Mouse (Mus musculus): Measurements from ENCODE around the gene Olfr1364. TPM values are rescaled to one million over a fixed set of nuclear protein-coding genes. Genes with fewer than 3 reads are reported as not detected.
A peak's percentile ranks its signal among the peaks of the same experiment; 100 is the strongest.

Gene Olfr1364
- not detected for total RNA-seq (2021)
- long read RNA-seq, experiment 1 = 0 reads
- long read RNA-seq, experiment 2 = 0 reads

- no peak for DNase-seq
Measured at GRCm38 (mm10) chr13:21581659-21582058, at the start of gene Olfr1364. Gene Olfr1364, minus strand, starts transcription at chr13:21581759.

GRCm38 (mm10) chr13:21613922-21614321 is 32.4 kb upstream of the Olfr1364 start, which contains the start of gene Olfr1362:
Gene Olfr1362, minus strand, starts transcription at chr13:21614022.
- DNase-seq = no peak

DNA sequence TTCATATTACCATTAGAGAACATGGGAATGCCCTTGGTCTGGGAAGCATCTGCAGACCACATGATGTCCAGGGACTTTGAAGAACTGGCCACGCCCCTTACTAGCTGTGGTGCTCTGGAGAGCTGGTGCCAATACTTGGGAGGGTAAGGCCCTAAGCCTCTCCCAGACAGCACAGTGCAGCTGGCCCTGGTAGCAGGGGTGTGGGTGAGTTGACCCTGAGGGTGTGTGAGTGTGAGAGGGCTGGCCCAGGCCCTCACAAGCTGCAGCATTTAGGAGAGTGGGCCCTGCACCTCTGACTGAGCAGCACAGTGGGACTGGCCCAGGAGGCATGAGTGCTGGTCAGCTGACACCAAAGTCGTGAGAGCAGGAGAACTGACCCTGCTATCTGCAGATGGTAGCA is 10.1 kb upstream of the Olfr1364 start:
- DNase-seq = no peak

DNA sequence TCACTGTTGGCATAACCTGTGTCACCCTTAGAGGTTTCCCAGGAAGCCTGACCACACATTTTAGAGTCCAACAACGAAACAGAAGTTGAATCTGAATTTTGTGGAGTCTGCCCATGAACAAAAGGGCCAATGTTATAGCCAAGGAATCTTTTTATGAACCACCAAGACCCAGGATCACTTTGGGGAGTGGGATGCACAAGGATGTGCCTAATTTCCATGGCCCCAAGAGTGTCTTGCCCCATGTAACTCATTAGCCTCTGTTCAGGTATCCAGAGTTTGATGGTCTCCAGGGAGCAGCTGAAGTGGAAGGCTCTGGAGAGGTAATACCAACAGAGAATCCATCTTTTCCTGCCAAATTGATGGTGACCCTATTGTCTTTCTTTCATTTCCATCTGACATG is 21.8 kb downstream of the Olfr1364 start, which contains the start of gene Olfr1535:
TSS of gene Olfr1535 (minus strand) at position 101 of the 400 bp plus-strand sequence.
- no peak for DNase-seq

- DNase-seq = no peak
Measured at GRCm38 (mm10) chr13:21550416-21551110, 31.0 kb downstream of the Olfr1364 start.

GRCm38 (mm10) chr13:21549487-21549886 is 32.1 kb downstream of the Olfr1364 start:
- DNase-seq = no peak

DNA sequence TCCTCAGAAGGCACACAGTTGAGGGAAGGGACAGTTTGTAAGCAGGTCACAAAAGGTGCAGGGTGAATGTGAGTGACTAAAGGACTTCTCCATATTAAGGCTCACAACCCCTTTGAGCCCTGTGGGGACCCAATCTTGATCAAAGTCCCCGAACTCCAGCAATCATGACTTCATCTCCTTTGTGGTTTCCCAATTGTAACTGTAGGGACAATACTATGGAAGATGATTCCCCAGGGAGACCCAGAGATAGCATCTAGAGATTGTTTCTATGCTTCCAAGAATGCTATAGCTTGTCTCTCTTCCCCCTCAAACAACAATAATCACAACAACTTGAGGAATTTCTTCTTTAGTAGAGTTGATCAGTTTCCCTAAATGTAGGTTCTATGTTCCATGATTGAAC is 38.9 kb downstream of the Olfr1364 start, which contains the start of gene Olfr1366:
TSS of gene Olfr1366 (minus strand) at position 101 of the 400 bp plus-strand sequence.
- DNase-seq = no peak

DNA sequence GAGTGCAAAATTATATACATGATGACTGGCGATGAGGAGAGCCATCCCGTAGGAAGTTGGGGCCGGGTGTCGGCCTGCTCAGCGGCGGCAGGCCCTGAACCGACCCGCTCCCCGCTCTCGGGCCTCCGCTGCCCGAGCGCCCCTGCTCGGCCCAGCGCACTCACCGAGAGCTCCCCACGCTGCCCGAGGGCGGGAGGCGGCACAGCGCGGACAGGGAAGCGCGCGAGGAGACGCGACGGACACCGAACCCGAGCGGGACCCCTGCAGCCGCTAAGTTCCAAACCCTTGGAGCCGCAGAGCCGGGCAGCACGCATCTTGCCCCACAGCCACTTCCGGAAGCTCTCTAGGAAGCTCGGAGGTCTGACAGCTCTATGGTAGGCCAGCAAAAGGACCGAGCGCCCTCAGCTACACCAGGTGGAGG is 50.8 kb downstream of the Olfr1364 start, which contains the start of gene Zkscan8:
TSS of gene Zkscan8 (minus strand) at position 340 of the 421 bp plus-strand sequence.
- peak; percentile 76 for DNase-seq

GRCm38 (mm10) chr13:21530136-21530535 is 51.4 kb downstream of the Olfr1364 start:
- DNase-seq = no peak

Other genes starting within 250 kb of the Olfr1364 start
- not detected for gene Olfr1367, start 234.8 kb downstream of the Olfr1364 start, total RNA-seq (2021)
- 1 to 10 TPM; 6.2 to 6.3 TPM for gene Zscan12, start 218.9 kb downstream of the Olfr1364 start, total RNA-seq (2021)
- 10 to 100 TPM; 16.6 to 22.1 TPM for gene Zkscan3, start 179.0 kb downstream of the Olfr1364 start, total RNA-seq (2021)
- under 1 TPM; 0.16 to 0.50 TPM for gene Pgbd1, start 140.7 kb downstream of the Olfr1364 start, total RNA-seq (2021)
- gene Zscan26, start 128.0 kb downstream of the Olfr1364 start, total RNA-seq (2021) = 10 to 100 TPM; 10.9 to 15.4 TPM
- under 1 TPM; 0.38 to 0.52 TPM for gene Nkapl, start 113.2 kb downstream of the Olfr1364 start, total RNA-seq (2021)
- 1 to 10 TPM; 1.2 to 1.6 TPM for gene Zkscan4, start 102.9 kb downstream of the Olfr1364 start, total RNA-seq (2021)
- not detected for gene Gm10065, start 102.3 kb downstream of the Olfr1364 start, total RNA-seq (2021)
- gene AK157302, start 86.5 kb downstream of the Olfr1364 start, total RNA-seq (2021) = 10 to 100 TPM; 11.5 to 12.4 TPM
- gene Gm11273, start 80.3 kb downstream of the Olfr1364 start, total RNA-seq (2021) = 100 to 1,000 TPM; 118 to 122 TPM
- 10 to 100 TPM in 1 of 2 experiments, 1 to 10 TPM in 1; 8.0 to 11.4 TPM for gene Zkscan8, start 50.6 kb downstream of the Olfr1364 start, total RNA-seq (2021)
- gene Olfr1366, start 39.0 kb downstream of the Olfr1364 start, total RNA-seq (2021) = not detected
- gene Olfr1535, start 21.9 kb downstream of the Olfr1364 start, total RNA-seq (2021) = not detected
- not detected for gene Olfr1362, start 32.3 kb upstream of the Olfr1364 start, total RNA-seq (2021)
- not detected for gene Olfr11, start 60.8 kb upstream of the Olfr1364 start, total RNA-seq (2021)
- not detected for gene Olfr1361, start 81.6 kb upstream of the Olfr1364 start, total RNA-seq (2021)
- not detected for gene Olfr1360, start 95.6 kb upstream of the Olfr1364 start, total RNA-seq (2021)
- not detected for gene Olfr1359, start 116.4 kb upstream of the Olfr1364 start, total RNA-seq (2021)
- gene Hist1h2bl, start 134.4 kb upstream of the Olfr1364 start, total RNA-seq (2021) = 100 to 1,000 TPM; 184 to 186 TPM
- 100 to 1,000 TPM; 125 TPM for gene Hist1h2ai, start 134.7 kb upstream of the Olfr1364 start, total RNA-seq (2021)
- gene Hist1h3h, start 135.9 kb upstream of the Olfr1364 start, total RNA-seq (2021) = 100 to 1,000 TPM; 240 to 265 TPM
- gene Hist1h2bm, start 140.3 kb upstream of the Olfr1364 start, total RNA-seq (2021) = 10 to 100 TPM; 50.7 to 68.7 TPM
- 10 to 100 TPM; 32.2 to 32.7 TPM for gene Hist1h4j, start 153.3 kb upstream of the Olfr1364 start, total RNA-seq (2021)
- gene Hist1h4k, start 168.7 kb upstream of the Olfr1364 start, total RNA-seq (2021) = 100 to 1,000 TPM; 439 to 508 TPM
- 10 to 100 TPM; 71.7 to 78.9 TPM for gene Hist1h2ak, start 172.1 kb upstream of the Olfr1364 start, total RNA-seq (2021)
- gene Hist1h2bn, start 172.4 kb upstream of the Olfr1364 start, total RNA-seq (2021) = 100 to 1,000 TPM in 1 of 2 experiments, 10 to 100 TPM in 1; 94.7 to 110 TPM
- gene Hist1h1b, start 198.9 kb upstream of the Olfr1364 start, total RNA-seq (2021) = 100 to 1,000 TPM; 122 to 129 TPM
- 100 to 1,000 TPM; 199 to 235 TPM for gene Hist1h3i, start 201.6 kb upstream of the Olfr1364 start, total RNA-seq (2021)
- 10 to 100 TPM; 37.8 to 38.8 TPM for gene Hist1h2an, start 205.5 kb upstream of the Olfr1364 start, total RNA-seq (2021)
- gene Hist1h2bp, start 205.7 kb upstream of the Olfr1364 start, total RNA-seq (2021) = 10 to 100 TPM; 78.8 to 79.4 TPM
- gene Hist1h2bq, start 228.4 kb upstream of the Olfr1364 start, total RNA-seq (2021) = 100 to 1,000 TPM; 140 to 150 TPM
- 100 to 1,000 TPM; 240 to 250 TPM for gene Hist1h2ao, start 228.7 kb upstream of the Olfr1364 start, total RNA-seq (2021)
- gene Hist1h4m, start 230.0 kb upstream of the Olfr1364 start, total RNA-seq (2021) = 100 to 1,000 TPM; 345 to 353 TPM